ENCODE assay signal across 34 mouse cellular contexts in the genomic region with DNA sequence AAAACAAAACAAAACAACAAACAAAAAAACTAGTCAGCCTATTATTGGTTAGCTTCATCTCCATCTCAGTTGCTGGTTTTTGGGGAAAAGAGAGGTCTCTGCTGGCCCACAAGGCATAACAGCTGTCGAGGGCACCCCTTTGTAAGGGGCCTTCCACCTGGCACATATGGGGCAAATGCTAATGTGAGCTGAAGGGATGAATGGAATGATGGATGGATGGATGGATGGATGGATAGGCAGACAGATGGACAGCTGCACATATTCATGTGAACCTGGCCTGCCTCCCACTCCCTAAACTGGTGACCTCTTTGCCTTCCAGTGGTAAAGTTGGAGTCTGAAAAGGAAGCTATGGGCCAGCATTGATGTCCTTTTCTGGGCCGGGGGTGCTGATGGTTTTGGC. TPM values are rescaled to one million over a fixed set of nuclear protein-coding genes. Genes with fewer than 3 reads are reported as not detected.
DNase-seq lines count a peak whose midpoint lies in the region; ATAC-seq and TF ChIP-seq lines count a peak whose summit lies in the region.
"Had no signal": no experiment of that assay in that cellular context is flagged by ENCODE, and none has a peak within 500 bp of the region (broad histone marks: within the 10 kb centered on the region; RNA-seq: fewer than 3 reads in every experiment).

No protein-coding gene starts in this region.

- DNase-seq in hindbrain, embryonic 10.5 days (ENCODE audit: low spot score), result no peak
- DNase-seq in hindbrain, postnatal 0 days (ENCODE audit: low spot score), result no peak
- peak; percentile 63 for DNase-seq in brain, embryonic 14.5 days (ENCODE audit: low read depth)
- DNase-seq in embryonic facial prominence, embryonic 10.5 days (ENCODE audit: low spot score), result no peak
- no peak for DNase-seq in hindbrain, embryonic 14.5 days (ENCODE audit: low spot score)
- DNase-seq in heart, postnatal 4 days, result no peak
- DNase-seq: adrenal gland, postnatal 25 days; B cell, adult 2 months; cerebellum, adult 8-10 months; gastrocnemius, postnatal 10 days; heart, postnatal 14 days; kidney, adult 8-10 months; layer of hippocampus, postnatal 36 days; liver, postnatal 0 days; lung, postnatal 36 days; right cerebral cortex, adult 18-20 months; right cerebral cortex, postnatal 4 days; thymus, postnatal 4 days had no signal

- peak overlapping the region; percentile 82 for H3K27ac ChIP-seq in hindbrain, embryonic 10.5 days
- no peak overlapping the region for H3K27ac ChIP-seq in hindbrain, postnatal 0 days
- peak overlapping the region; percentile 41 for H3K27ac ChIP-seq in embryonic facial prominence, embryonic 10.5 days (replicated peaks)
- 0 out of 2 replicates have a peak overlapping the region, but pooled peaks have one; percentile 5 for H3K27ac ChIP-seq in hindbrain, embryonic 14.5 days
- H3K27ac ChIP-seq: kidney, postnatal 0 days; liver, embryonic 12.5 days; midbrain, embryonic 13.5 days had no signal

- H3K4me1 ChIP-seq in hindbrain, embryonic 10.5 days (replicated peaks), result peaks cover 75% of the 10 kb centered on the region
- H3K4me1 ChIP-seq in hindbrain, postnatal 0 days (ENCODE audit: insufficient read depth, low read length), result 0 out of 2 replicates have a peak, but pooled peaks cover 2% of the 10 kb centered on the region
- peaks cover 70% of the 10 kb centered on the region for H3K4me1 ChIP-seq in embryonic facial prominence, embryonic 10.5 days
- peaks cover 14% of the 10 kb centered on the region for H3K4me1 ChIP-seq in hindbrain, embryonic 14.5 days (replicated peaks; ENCODE audit: control insufficient read depth, insufficient read depth, low read length)

- H3K36me3 ChIP-seq in hindbrain, embryonic 10.5 days, result no peaks in the 10 kb centered on the region
- no peaks in the 10 kb centered on the region for H3K36me3 ChIP-seq in hindbrain, postnatal 0 days (ENCODE audit: insufficient read depth, low read length)
- H3K36me3 ChIP-seq in embryonic facial prominence, embryonic 10.5 days (replicated peaks), result no peaks in the 10 kb centered on the region
- no peaks in the 10 kb centered on the region for H3K36me3 ChIP-seq in hindbrain, embryonic 14.5 days (replicated peaks; ENCODE audit: control insufficient read depth, insufficient read depth)
- H3K36me3 ChIP-seq: embryonic facial prominence, embryonic 12.5 days; liver, embryonic 12.5 days; midbrain, embryonic 13.5 days had no signal

- peaks cover 4% of the 10 kb centered on the region; the same call in 1 of the 2 replicates for H3K27me3 ChIP-seq in hindbrain, embryonic 10.5 days (ENCODE audit: insufficient read depth, poor library complexity, severe bottlenecking)
- no peaks in the 10 kb centered on the region for H3K27me3 ChIP-seq in hindbrain, postnatal 0 days (ENCODE audit: insufficient read depth, low read length)
- H3K27me3 ChIP-seq in embryonic facial prominence, embryonic 10.5 days (replicated peaks; ENCODE audit: low read depth, poor library complexity, severe bottlenecking), result peaks cover 11% of the 10 kb centered on the region; the same call in 1 of the 2 replicates
- no peaks in the 10 kb centered on the region for H3K27me3 ChIP-seq in hindbrain, embryonic 14.5 days (ENCODE audit: control insufficient read depth, insufficient read depth, low read length)
- H3K27me3 ChIP-seq: embryonic facial prominence, embryonic 12.5 days; liver, embryonic 12.5 days; midbrain, embryonic 13.5 days had no signal

- no peak overlapping the region for H3K4me3 ChIP-seq in hindbrain, embryonic 10.5 days
- H3K4me3 ChIP-seq in hindbrain, postnatal 0 days (ENCODE audit: low read length), result no peak overlapping the region
- no peak overlapping the region for H3K4me3 ChIP-seq in embryonic facial prominence, embryonic 10.5 days
- H3K4me3 ChIP-seq in hindbrain, embryonic 14.5 days (replicated peaks; ENCODE audit: low read length), result no peak overlapping the region
- H3K4me3 ChIP-seq: embryonic facial prominence, embryonic 12.5 days; liver, embryonic 12.5 days; midbrain, embryonic 13.5 days had no signal

- no peak for TF ChIP-seq POLR2A in brain, embryonic 14.5 days (IDR thresholded peaks at IDR 0.05; ENCODE audit: borderline replicate concordance, extremely low read depth, insufficient read depth, insufficient read length, poor library complexity, severe bottlenecking)

- WGBS in hindbrain, embryonic 10.5 days, result 61% methylated on average over 2 of the region's 2 CpGs
- WGBS in hindbrain, postnatal 0 days, result 40% methylated on average over 2 of the region's 2 CpGs
- WGBS in embryonic facial prominence, embryonic 10.5 days, result 56% methylated on average over 2 of the region's 2 CpGs
- 51% methylated on average over 2 of the region's 2 CpGs for WGBS in hindbrain, embryonic 14.5 days

- no peak overlapping the region for H3K4me2 ChIP-seq in hindbrain, postnatal 0 days (ENCODE audit: low read depth, low read length)
- no peak overlapping the region for H3K4me2 ChIP-seq in hindbrain, embryonic 14.5 days (replicated peaks)
- H3K4me2 ChIP-seq: embryonic facial prominence, embryonic 12.5 days; liver, embryonic 12.5 days; midbrain, embryonic 13.5 days had no signal

- TF ChIP-seq CTCF in hindbrain, postnatal 0 days (IDR thresholded peaks at IDR 0.05; ENCODE audit: low read depth), result no peak
- no peak for TF ChIP-seq CTCF in brain, embryonic 14.5 days (IDR thresholded peaks at IDR 0.05; ENCODE audit: borderline replicate concordance, extremely low read depth, insufficient read depth, insufficient read length)

- no peak; the same call in 1 of the 2 replicates for ATAC-seq in hindbrain, postnatal 0 days
- ATAC-seq in hindbrain, embryonic 14.5 days (ENCODE audit: low FRiP score), result no peak
- ATAC-seq: intestine, embryonic 16.5 days had no signal

- no peaks in the 10 kb centered on the region for H3K9me3 ChIP-seq in hindbrain, embryonic 10.5 days
- no peaks in the 10 kb centered on the region for H3K9me3 ChIP-seq in hindbrain, postnatal 0 days (ENCODE audit: low read length)
- H3K9me3 ChIP-seq in embryonic facial prominence, embryonic 10.5 days, result no peaks in the 10 kb centered on the region
- no peaks in the 10 kb centered on the region for H3K9me3 ChIP-seq in hindbrain, embryonic 14.5 days (ENCODE audit: control insufficient read depth, low read length)
- H3K9me3 ChIP-seq: embryonic facial prominence, embryonic 12.5 days; liver, embryonic 12.5 days; midbrain, embryonic 13.5 days had no signal

- no peak overlapping the region for H3K9ac ChIP-seq in hindbrain, postnatal 0 days (replicated peaks; ENCODE audit: low read length)
- H3K9ac ChIP-seq in hindbrain, embryonic 14.5 days, result no peak overlapping the region
- H3K9ac ChIP-seq: embryonic facial prominence, embryonic 12.5 days; liver, embryonic 12.5 days; liver, postnatal 0 days; midbrain, embryonic 13.5 days had no signal

RNA-seq across cellular contexts. Expression of a gene that starts 8.3 kb away (rescaled TPM):
- polyA plus RNA-seq in hindbrain, embryonic 10.5 days (2016; fragmentation: Nextera tagmentation; extraction: Ambion mirVana), result 0.37 and 0.77 TPM in 2 replicates
- total RNA-seq in hindbrain, postnatal 0 days (2014; rRNA removed), result 0.58 TPM in 1 of 2 replicates, not detected in the other
- not detected in 2 replicates for polyA plus RNA-seq in hindbrain, postnatal 0 days (2015; fragmentation: Nextera tagmentation; extraction: Ambion mirVana)
- 0.07 and 0.08 TPM in 2 replicates for polyA plus RNA-seq in brain, embryonic 14.5 days (2012; rRNA removed)
- polyA plus RNA-seq in embryonic facial prominence, embryonic 10.5 days (2016; fragmentation: Nextera tagmentation; extraction: Ambion mirVana), result 0.18 TPM in 1 of 2 replicates, not detected in the other
- polyA plus RNA-seq in hindbrain, embryonic 14.5 days (2014; fragmentation: Nextera tagmentation; extraction: Ambion mirVana), result not detected in 2 replicates
- total RNA-seq in heart, postnatal 4 days (2021), result not detected
- total RNA-seq: adrenal gland, adult 18-20 months; adrenal gland, postnatal 25 days; gastrocnemius, postnatal 10 days; granulocyte monocyte progenitor cell, adult 5-6 weeks; heart, postnatal 14 days; layer of hippocampus, postnatal 36 days; left cerebral cortex, postnatal 4 days; monocyte, adult 5-6 weeks had no signal
- polyA plus RNA-seq: embryonic facial prominence, embryonic 12.5 days; heart, embryonic 14.5 days; kidney, postnatal 0 days; large intestine, adult 2 months; limb, embryonic 14.5 days; liver, embryonic 12.5 days; liver, postnatal 0 days; lung, embryonic 16.5 days; midbrain, embryonic 13.5 days; neural tube, embryonic 11.5 days; testis, adult 2 months; thymus, postnatal 0 days had no signal

RNA-seq across cellular contexts. Expression of a gene that starts 11.3 kb away (rescaled TPM):
- polyA plus RNA-seq in hindbrain, embryonic 10.5 days (2016; fragmentation: Nextera tagmentation; extraction: Ambion mirVana), result 50.8 and 60.0 TPM in 2 replicates
- 84.6 and 94.0 TPM in 2 replicates for total RNA-seq in hindbrain, postnatal 0 days (2014; rRNA removed)
- polyA plus RNA-seq in hindbrain, postnatal 0 days (2015; fragmentation: Nextera tagmentation; extraction: Ambion mirVana), result 30.4 and 31.1 TPM in 2 replicates
- 36.2 and 50.6 TPM in 2 replicates for polyA plus RNA-seq in brain, embryonic 14.5 days (2012; rRNA removed)
- 10.0 and 17.0 TPM in 2 replicates for polyA plus RNA-seq in embryonic facial prominence, embryonic 10.5 days (2016; fragmentation: Nextera tagmentation; extraction: Ambion mirVana)
- polyA plus RNA-seq in hindbrain, embryonic 14.5 days (2014; fragmentation: Nextera tagmentation; extraction: Ambion mirVana), result 20.0 and 22.1 TPM in 2 replicates
- under 1 TPM; 0.17 to 0.25 TPM for total RNA-seq in heart, postnatal 4 days (2021)
- total RNA-seq: adrenal gland, adult 18-20 months; adrenal gland, postnatal 25 days; monocyte, adult 5-6 weeks had no signal
- polyA plus RNA-seq: heart, embryonic 14.5 days; liver, embryonic 12.5 days; liver, postnatal 0 days; thymus, postnatal 0 days had no signal

RNA-seq across cellular contexts. Expression of a gene that starts 41.8 kb away (rescaled TPM):
- polyA plus RNA-seq in hindbrain, embryonic 10.5 days (2016; fragmentation: Nextera tagmentation; extraction: Ambion mirVana), result 1.1 and 3.8 TPM in 2 replicates
- 7.4 and 13.5 TPM in 2 replicates for total RNA-seq in hindbrain, postnatal 0 days (2014; rRNA removed)
- polyA plus RNA-seq in hindbrain, postnatal 0 days (2015; fragmentation: Nextera tagmentation; extraction: Ambion mirVana), result 0.99 and 1.6 TPM in 2 replicates
- 0.76 and 0.97 TPM in 2 replicates for polyA plus RNA-seq in brain, embryonic 14.5 days (2012; rRNA removed)
- 1.3 and 2.0 TPM in 2 replicates for polyA plus RNA-seq in embryonic facial prominence, embryonic 10.5 days (2016; fragmentation: Nextera tagmentation; extraction: Ambion mirVana)
- 0.99 and 1.4 TPM in 2 replicates for polyA plus RNA-seq in hindbrain, embryonic 14.5 days (2014; fragmentation: Nextera tagmentation; extraction: Ambion mirVana)
- total RNA-seq in heart, postnatal 4 days (2021), result under 1 TPM; 0.26 to 0.81 TPM
- total RNA-seq: granulocyte monocyte progenitor cell, adult 5-6 weeks had no signal
- polyA plus RNA-seq: liver, embryonic 12.5 days had no signal

RNA-seq across cellular contexts. Expression of a gene that starts 43.9 kb away (rescaled TPM):
- 31.5 and 42.9 TPM in 2 replicates for polyA plus RNA-seq in hindbrain, embryonic 10.5 days (2016; fragmentation: Nextera tagmentation; extraction: Ambion mirVana)
- total RNA-seq in hindbrain, postnatal 0 days (2014; rRNA removed), result 12.8 and 14.1 TPM in 2 replicates
- 7.5 and 7.8 TPM in 2 replicates for polyA plus RNA-seq in hindbrain, postnatal 0 days (2015; fragmentation: Nextera tagmentation; extraction: Ambion mirVana)
- 4.1 and 7.4 TPM in 2 replicates for polyA plus RNA-seq in brain, embryonic 14.5 days (2012; rRNA removed)
- polyA plus RNA-seq in embryonic facial prominence, embryonic 10.5 days (2016; fragmentation: Nextera tagmentation; extraction: Ambion mirVana), result 62.2 and 62.5 TPM in 2 replicates
- polyA plus RNA-seq in hindbrain, embryonic 14.5 days (2014; fragmentation: Nextera tagmentation; extraction: Ambion mirVana), result 8.5 and 9.9 TPM in 2 replicates
- total RNA-seq in heart, postnatal 4 days (2021), result 10 to 100 TPM; 11.9 to 12.1 TPM
- total RNA-seq: granulocyte monocyte progenitor cell, adult 5-6 weeks had no signal
